Mouse (Mus musculus): ENCODE measurements around the gene Msl1. TPM values are rescaled to one million over a fixed set of nuclear protein-coding genes. Genes with fewer than 3 reads are reported as not detected.

The Msl1 gene
- polyA plus RNA-seq, 1 experiment from 2014 or later: 29.2 TPM

DNA sequence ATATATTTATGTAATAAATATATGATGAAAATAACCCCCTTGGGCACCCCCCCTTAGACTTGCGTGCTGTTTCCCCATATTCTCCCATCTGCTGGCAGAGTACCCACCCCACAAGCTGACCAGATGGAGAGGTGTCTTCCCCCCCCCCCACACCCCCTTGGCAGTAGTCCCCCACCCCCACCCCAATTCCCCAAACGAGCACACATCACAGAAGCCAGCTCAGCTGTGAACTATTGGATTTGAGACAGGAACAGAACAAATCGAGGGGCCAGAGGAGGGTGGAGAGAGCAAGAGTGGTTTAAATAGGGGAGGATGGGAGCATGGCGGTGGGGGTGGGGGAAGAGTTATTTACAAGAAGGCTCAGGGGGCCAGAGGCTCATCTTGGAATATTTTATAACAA lies 27.6 kb upstream of the Msl1 start:
- Histone ChIP-seq H3K4me1 (ENCODE audit: control insufficient read depth, insufficient read depth, low read length) (peaks cover 37% of the 10 kb centered on the region), H3K27ac (ENCODE audit: low read length) (peak overlapping the region; percentile 74), H3K9me3 (replicated peaks; ENCODE audit: control insufficient read depth, low read length, poor library complexity, severe bottlenecking) (no peaks in the 10 kb centered on the region), H3K27me3 (ENCODE audit: control insufficient read depth, insufficient read depth, low read depth, low read length) (no peaks in the 10 kb centered on the region), H3K4me3 (ENCODE audit: low read depth, low read length) (no peak overlapping the region), H3K4me2 (ENCODE audit: low read length) (peak overlapping the region; percentile 28), H3K36me3 (ENCODE audit: control insufficient read depth, insufficient read depth, low read length) (peaks cover 40% of the 10 kb centered on the region), H3K9ac (ENCODE audit: low read depth, low read length) (no peak overlapping the region)
- no peak for ATAC-seq
- 9% methylated on average over 4 of the region's 4 CpGs for WGBS

DNA sequence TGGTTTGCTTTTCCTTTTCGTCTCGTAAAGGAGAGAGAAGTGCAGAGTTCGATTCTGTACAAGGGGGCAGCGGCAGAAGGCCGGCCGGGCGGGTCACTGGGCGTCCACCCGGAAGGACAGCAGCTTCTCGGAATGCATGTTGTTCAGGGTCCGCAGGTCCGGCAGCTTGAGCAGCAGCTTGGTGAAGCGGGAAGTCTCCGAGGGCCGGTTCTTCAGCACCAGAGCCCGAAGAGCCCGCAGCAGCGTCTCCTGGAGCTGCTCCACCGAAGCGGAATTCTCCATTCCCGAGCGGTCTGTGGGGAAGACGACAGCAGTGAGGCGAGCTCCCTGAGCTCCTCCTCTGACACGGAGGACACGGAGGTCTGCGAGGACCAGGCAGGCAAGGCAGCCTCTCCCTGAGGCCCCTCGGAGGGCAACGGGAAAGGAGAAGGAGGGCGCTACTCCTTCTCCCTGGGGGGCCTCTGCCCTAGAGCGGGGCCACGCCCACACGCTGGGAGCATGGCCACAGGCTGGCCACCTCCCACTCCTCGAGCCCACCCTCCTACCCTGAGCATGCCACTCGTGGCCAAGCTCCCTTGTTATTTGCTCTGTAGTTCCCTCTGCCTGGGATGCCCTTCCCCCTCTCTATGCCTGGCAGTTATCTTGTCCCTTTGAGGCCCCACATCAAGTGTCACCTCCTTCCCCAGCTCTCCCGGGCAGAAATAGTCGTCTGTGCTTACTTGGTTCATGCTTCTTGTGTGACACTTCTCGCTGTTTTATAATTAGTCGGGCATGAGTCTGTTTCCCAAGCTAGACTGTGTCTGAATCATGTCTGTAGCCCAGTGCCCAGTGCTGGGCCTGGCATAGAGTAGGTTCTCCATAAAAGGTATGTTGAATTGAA lies 26.9 kb upstream of the Msl1 start:
- 23% methylated on average over 30 of the region's 39 CpGs for WGBS
- H3K9ac ChIP-seq (ENCODE audit: low read depth, low read length): peak overlapping the region; percentile 30; the same call in 1 of the 2 replicates
- no peak for ATAC-seq
- peaks cover 43% of the 10 kb centered on the region for H3K4me1 ChIP-seq (ENCODE audit: control insufficient read depth, insufficient read depth, low read length)
- H3K4me3 ChIP-seq (ENCODE audit: low read depth, low read length): no peak overlapping the region; the same call in 1 of the 2 replicates
- no peaks in the 10 kb centered on the region for H3K9me3 ChIP-seq (replicated peaks; ENCODE audit: control insufficient read depth, low read length, poor library complexity, severe bottlenecking)
- peaks cover 33% of the 10 kb centered on the region for H3K36me3 ChIP-seq (ENCODE audit: control insufficient read depth, insufficient read depth, low read length)
- H3K27me3 ChIP-seq (ENCODE audit: control insufficient read depth, insufficient read depth, low read depth, low read length): no peaks in the 10 kb centered on the region
- H3K27ac ChIP-seq (ENCODE audit: low read length): peak overlapping the region; percentile 74
- H3K4me2 ChIP-seq (ENCODE audit: low read length): peak overlapping the region; percentile 28

DNA sequence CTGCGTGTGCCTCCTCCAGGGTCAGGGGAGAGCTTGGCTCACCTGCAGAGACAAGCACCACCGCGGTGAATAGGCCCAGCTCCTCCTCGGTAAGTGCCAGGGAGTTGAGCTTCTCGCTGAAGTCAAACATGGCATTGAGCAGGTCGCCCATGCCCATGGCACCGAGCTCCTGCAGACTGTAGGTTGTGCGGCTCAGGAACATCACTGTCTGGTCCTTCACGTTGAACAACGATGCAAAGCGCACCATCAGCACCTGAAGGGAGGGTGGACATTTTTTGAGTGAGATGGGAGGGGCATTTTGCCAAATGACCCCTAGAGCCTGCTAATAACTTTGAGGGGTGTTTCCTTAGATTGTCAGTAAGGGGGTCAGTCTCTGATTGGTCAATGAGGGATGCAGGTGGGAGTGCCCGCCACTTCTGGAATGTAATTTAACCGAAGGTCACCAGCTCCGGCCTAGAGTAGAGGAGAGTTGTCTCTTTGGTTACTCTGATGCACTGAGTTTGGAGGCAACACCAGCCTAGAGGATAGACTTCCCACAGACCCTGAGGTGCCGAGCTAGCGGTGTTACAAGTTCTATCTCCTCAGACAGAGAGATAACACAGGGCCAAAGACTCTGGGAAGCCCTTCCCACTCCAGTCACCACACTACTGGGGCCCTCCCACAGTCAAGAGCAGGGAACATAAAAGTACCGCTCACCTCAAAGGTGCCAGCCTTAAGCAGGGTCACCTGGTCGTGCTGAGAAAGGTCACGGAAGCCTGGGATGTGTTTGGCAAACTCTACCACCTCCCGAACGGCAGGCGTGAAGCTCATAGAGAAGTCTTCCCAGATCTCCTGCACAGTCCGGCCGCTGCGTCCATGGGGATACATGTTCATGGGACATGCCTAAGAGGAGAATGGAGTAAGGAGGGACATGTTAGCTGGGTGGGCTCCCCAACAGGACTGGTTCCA lies 26.0 kb upstream of the Msl1 start:
- WGBS: 91% methylated on average over 25 of the region's 25 CpGs
- Histone ChIP-seq H3K9me3 (replicated peaks; ENCODE audit: control insufficient read depth, low read length, poor library complexity, severe bottlenecking) (no peaks in the 10 kb centered on the region), H3K4me3 (ENCODE audit: low read depth, low read length) (no peak overlapping the region), H3K4me1 (ENCODE audit: control insufficient read depth, insufficient read depth, low read length) (peaks cover 53% of the 10 kb centered on the region), H3K36me3 (ENCODE audit: control insufficient read depth, insufficient read depth, low read length) (peaks cover 28% of the 10 kb centered on the region), H3K4me2 (ENCODE audit: low read length) (no peak overlapping the region), H3K27me3 (ENCODE audit: control insufficient read depth, insufficient read depth, low read depth, low read length) (no peaks in the 10 kb centered on the region), H3K27ac (ENCODE audit: low read length) (peak overlapping the region; percentile 74; the same call in 1 of the 2 replicates), H3K9ac (ENCODE audit: low read depth, low read length) (no peak overlapping the region)
- ATAC-seq: no peak

DNA sequence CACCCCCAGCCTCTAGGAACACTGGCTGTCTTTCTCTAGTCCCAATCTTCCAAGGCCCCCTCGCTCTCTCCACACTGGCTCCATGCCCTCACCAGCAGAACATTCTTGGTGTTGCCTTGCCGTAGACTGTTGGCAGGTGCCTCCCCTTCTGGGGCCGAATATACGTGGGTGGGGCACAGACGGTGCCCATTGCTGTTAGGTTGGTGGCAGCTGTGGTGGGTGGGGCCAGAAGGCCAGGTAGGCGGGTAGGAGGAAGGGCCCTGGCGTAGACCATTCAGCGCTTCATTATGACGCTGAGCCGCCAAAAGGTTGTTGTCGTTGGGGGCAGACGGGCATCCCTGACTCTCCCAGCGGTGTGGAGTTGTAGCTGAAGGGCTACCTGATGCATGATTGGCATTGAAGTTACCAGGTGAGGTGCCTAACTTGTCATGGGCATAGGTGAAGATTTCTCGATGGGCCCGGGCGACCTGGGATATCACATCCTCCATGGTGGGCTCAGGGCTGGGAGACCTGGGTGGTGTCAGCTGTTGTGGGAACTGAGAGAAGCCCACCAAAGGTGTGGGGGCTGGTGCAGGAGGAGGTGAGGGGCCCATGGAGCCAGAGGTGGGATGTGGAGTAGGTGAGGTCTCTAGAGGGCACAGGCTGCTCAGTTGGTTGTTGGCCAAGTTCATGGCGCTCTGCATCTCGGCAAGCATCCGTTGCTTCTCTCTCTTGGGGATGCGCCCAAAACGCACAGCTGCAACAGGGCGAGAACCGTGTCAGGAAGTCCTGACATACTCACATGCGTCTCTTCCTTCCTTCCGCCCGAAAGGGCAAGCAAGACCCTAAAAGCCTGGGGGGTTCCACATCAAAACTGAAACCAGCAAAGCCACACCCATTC lies 25.0 kb upstream of the Msl1 start:
- ATAC-seq: no peak
- no peak overlapping the region for H3K4me3 ChIP-seq (ENCODE audit: low read depth, low read length)
- 91% methylated on average over 26 of the region's 26 CpGs for WGBS
- peaks cover 21% of the 10 kb centered on the region for H3K36me3 ChIP-seq (ENCODE audit: control insufficient read depth, insufficient read depth, low read length)
- no peak overlapping the region for H3K4me2 ChIP-seq (ENCODE audit: low read length)
- peaks cover 58% of the 10 kb centered on the region for H3K4me1 ChIP-seq (ENCODE audit: control insufficient read depth, insufficient read depth, low read length)
- H3K27me3 ChIP-seq (ENCODE audit: control insufficient read depth, insufficient read depth, low read depth, low read length): no peaks in the 10 kb centered on the region
- no peaks in the 10 kb centered on the region for H3K9me3 ChIP-seq (replicated peaks; ENCODE audit: control insufficient read depth, low read length, poor library complexity, severe bottlenecking)
- H3K9ac ChIP-seq (ENCODE audit: low read depth, low read length): no peak overlapping the region
- H3K27ac ChIP-seq (ENCODE audit: low read length): no peak overlapping the region

DNA sequence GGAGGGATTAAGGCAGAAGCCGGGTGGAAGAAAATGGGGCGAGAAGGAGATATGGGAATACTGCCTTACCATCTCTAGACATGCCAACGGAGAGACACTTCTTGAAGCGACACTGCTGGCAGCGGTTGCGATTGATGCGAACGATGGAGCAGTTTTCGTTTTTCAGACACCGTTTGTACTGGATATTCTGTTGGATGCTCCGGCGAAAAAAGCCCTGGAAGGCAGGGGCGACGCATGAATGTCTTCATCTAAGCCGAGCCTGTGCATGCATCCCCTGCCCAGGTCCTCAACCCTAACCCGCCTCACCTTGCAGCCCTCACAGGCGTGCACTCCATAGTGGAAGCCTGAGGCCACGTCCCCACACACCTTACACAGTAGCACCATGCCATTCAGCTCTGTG lies 24.2 kb upstream of the Msl1 start:
- no peak for ATAC-seq
- Histone ChIP-seq H3K27me3 (ENCODE audit: control insufficient read depth, insufficient read depth, low read depth, low read length) (no peaks in the 10 kb centered on the region), H3K27ac (ENCODE audit: low read length) (0 out of 2 replicates have a peak overlapping the region, but pooled peaks have one; percentile 29), H3K9ac (ENCODE audit: low read depth, low read length) (no peak overlapping the region), H3K36me3 (ENCODE audit: control insufficient read depth, insufficient read depth, low read length) (peaks cover 19% of the 10 kb centered on the region), H3K9me3 (replicated peaks; ENCODE audit: control insufficient read depth, low read length, poor library complexity, severe bottlenecking) (no peaks in the 10 kb centered on the region), H3K4me1 (ENCODE audit: control insufficient read depth, insufficient read depth, low read length) (peaks cover 55% of the 10 kb centered on the region), H3K4me2 (ENCODE audit: low read length) (no peak overlapping the region), H3K4me3 (ENCODE audit: low read depth, low read length) (no peak overlapping the region)
- 90% methylated on average over 18 of the region's 18 CpGs for WGBS

DNA sequence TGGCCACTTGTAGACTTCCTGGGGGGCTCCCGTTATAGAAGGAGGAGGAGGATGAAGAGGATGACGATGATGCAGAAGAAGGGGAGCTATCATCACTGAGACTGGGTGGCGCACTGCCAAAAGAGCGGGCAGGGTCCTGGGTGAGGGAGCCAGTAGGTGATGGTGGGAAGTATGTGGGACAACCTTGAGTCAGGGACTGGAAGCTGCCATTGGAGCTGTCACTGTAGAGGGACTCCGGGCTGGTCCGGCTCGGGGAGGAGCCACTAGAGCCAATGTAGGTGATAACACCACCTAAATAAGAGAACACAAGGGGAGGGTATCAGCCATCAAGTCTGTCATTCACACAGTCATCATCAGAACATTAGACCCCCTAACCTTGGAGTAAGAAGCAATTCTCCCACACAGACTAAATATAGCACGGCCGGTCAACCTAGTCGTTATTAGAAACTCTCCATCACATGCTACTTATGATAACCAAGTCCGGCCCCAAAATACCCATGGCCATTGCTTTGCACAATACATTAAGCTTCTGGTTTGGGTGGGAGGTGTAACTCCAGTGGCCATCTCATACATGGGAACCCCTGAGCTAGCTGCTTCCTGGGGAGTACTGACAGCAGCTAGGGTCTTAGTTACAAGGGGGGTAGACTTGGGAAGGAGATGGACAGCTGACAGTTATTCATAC lies 23.3 kb upstream of the Msl1 start:
- H3K9me3 ChIP-seq (replicated peaks; ENCODE audit: control insufficient read depth, low read length, poor library complexity, severe bottlenecking): no peaks in the 10 kb centered on the region
- H3K4me1 ChIP-seq (ENCODE audit: control insufficient read depth, insufficient read depth, low read length): peaks cover 56% of the 10 kb centered on the region
- no peaks in the 10 kb centered on the region for H3K27me3 ChIP-seq (ENCODE audit: control insufficient read depth, insufficient read depth, low read depth, low read length)
- H3K36me3 ChIP-seq (ENCODE audit: control insufficient read depth, insufficient read depth, low read length): peaks cover 19% of the 10 kb centered on the region
- ATAC-seq: no peak
- H3K9ac ChIP-seq (ENCODE audit: low read depth, low read length): no peak overlapping the region
- H3K27ac ChIP-seq (ENCODE audit: low read length): no peak overlapping the region
- WGBS: 93% methylated on average over 11 of the region's 11 CpGs
- no peak overlapping the region for H3K4me3 ChIP-seq (ENCODE audit: low read depth, low read length)
- no peak overlapping the region for H3K4me2 ChIP-seq (ENCODE audit: low read length)

DNA sequence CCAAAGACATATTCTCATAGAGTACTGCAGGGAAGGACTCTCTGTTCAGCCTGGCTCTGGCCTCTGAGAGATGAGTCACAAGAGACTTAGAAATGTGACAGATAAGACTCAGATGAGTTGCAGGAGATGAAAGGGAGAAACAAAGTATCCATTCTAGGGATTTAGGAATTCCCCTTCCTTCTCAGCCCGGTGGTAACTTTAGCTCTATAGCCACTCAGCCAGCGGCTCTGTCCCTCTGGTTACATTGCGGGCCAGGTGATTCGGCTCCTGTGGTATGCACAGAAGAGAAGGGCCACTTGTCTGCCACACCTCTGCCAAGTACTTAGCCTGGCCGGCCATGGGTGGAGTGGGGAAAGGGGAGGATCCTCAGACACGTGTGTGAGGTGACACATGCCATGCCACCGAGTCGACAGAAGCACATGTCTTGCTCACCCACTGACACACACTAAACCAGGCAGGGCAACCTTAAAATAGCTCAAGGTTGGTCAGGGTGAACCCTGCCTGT lies 22.6 kb upstream of the Msl1 start:
- no peaks in the 10 kb centered on the region for H3K9me3 ChIP-seq (replicated peaks; ENCODE audit: control insufficient read depth, low read length, poor library complexity, severe bottlenecking)
- WGBS: 77% methylated on average over 8 of the region's 8 CpGs
- no peak for ATAC-seq
- peaks cover 49% of the 10 kb centered on the region for H3K4me1 ChIP-seq (ENCODE audit: control insufficient read depth, insufficient read depth, low read length)
- H3K36me3 ChIP-seq (ENCODE audit: control insufficient read depth, insufficient read depth, low read length): peaks cover 19% of the 10 kb centered on the region
- H3K9ac ChIP-seq (ENCODE audit: low read depth, low read length): no peak overlapping the region
- H3K4me3 ChIP-seq (ENCODE audit: low read depth, low read length): no peak overlapping the region
- H3K27me3 ChIP-seq (ENCODE audit: control insufficient read depth, insufficient read depth, low read depth, low read length): no peaks in the 10 kb centered on the region
- peak overlapping the region; percentile 96 for H3K4me2 ChIP-seq (ENCODE audit: low read length)
- H3K27ac ChIP-seq (ENCODE audit: low read length): no peak overlapping the region

Measured in midbrain, embryonic 16.5 days (tissue).